In the genomic region with DNA sequence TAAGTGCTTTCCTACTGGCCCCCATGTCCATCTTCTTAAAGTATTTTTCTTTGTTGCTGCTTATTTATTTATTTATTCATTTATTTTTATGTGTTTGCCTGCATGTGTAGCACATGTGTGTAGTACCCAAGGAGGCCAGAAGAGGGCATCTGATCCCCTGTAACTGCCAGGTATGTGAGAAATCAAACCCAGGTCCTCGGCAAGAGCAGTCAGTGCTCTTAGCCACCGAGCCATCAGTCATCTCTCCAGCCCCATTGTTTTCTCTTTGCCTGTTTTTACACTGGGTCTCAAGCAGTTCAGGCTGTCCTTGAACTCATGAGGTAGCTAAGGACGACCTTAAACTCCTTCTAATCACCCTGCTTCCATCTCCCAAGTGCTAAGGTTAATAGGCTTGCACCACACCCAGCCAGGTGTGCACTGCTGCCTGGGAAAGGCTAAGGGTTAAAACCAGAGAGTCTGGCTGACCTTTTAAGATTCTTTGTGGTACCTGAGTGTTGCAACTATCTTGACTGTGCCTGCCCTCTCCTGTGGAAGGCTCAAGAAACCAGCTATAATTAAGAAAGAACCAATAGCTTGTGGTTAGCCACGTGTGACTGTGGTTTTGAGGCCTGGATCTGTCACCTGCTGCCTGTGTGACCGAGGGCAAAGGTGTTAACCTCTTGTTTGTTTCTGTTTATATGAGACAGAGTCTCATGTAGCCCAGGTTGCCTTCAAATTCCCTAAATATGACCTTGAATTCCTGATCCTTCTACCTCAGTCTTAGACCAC, we compare ENCODE assay signal across 10 mouse cellular contexts. TPM values are rescaled to one million over a fixed set of nuclear protein-coding genes. Genes with fewer than 3 reads are reported as not detected.
A peak's percentile ranks its signal among the peaks of the same experiment; 100 is the strongest.
DNase-seq lines count a peak whose midpoint lies in the region; ATAC-seq and TF ChIP-seq lines count a peak whose summit lies in the region.
"Had no signal": no experiment of that assay in that cellular context is flagged by ENCODE, and none has a peak within 500 bp of the region (broad histone marks: within the 10 kb centered on the region; RNA-seq: fewer than 3 reads in every experiment).

No protein-coding gene starts in this region.

- no peak for DNase-seq in forebrain, postnatal 0 days
- no peak for DNase-seq in lung, adult 2 months
- DNase-seq in lung, postnatal 4 days: no peak
- no peak for DNase-seq in stomach, postnatal 0 days (ENCODE audit: low spot score)
- no peak for DNase-seq in adrenal gland, adult 18-20 months (ENCODE audit: low spot score in 2 of 2)
- no peak for DNase-seq in urinary bladder, adult 2 months (ENCODE audit: low spot score)

- ATAC-seq in forebrain, postnatal 0 days: no peak
- no peak for ATAC-seq in forebrain, embryonic 13.5 days
- ATAC-seq in granulocyte monocyte progenitor cell, adult 5-6 weeks (replicated peaks; ENCODE audit: poor library complexity, severe bottlenecking): peak; percentile 25
- ATAC-seq in stomach, postnatal 0 days (ENCODE audit: low FRiP score, low TSS enrichment): no peak; the same call in 1 of the 2 replicates

- no peak overlapping the region for H3K9ac ChIP-seq in forebrain, postnatal 0 days
- no peak overlapping the region for H3K9ac ChIP-seq in forebrain, embryonic 13.5 days
- no peak overlapping the region for H3K9ac ChIP-seq in stomach, postnatal 0 days (ENCODE audit: low read length)
- H3K9ac ChIP-seq: lung, embryonic 15.5 days had no signal

- TF ChIP-seq EP300 in stomach, postnatal 0 days (optimal IDR thresholded peaks at IDR 0.05): no peak

- peak; percentile 48 for TF ChIP-seq CTCF in forebrain, postnatal 0 days (IDR thresholded peaks at IDR 0.05; ENCODE audit: low read depth)
- peak; percentile 17; the same call in 1 of the 2 replicates for TF ChIP-seq CTCF in lung, adult 2 months (IDR thresholded peaks at IDR 0.05; ENCODE audit: insufficient read depth, low read length)
- TF ChIP-seq CTCF in stomach, postnatal 0 days (IDR thresholded peaks at IDR 0.05; ENCODE audit: low read depth): peak; percentile 60

- H3K27ac ChIP-seq in forebrain, postnatal 0 days (ENCODE audit: low read depth, low read length): no peak overlapping the region
- no peak overlapping the region for H3K27ac ChIP-seq in forebrain, embryonic 13.5 days
- no peak overlapping the region for H3K27ac ChIP-seq in stomach, postnatal 0 days (replicated peaks)
- H3K27ac ChIP-seq: lung, embryonic 15.5 days had no signal

- H3K27me3 ChIP-seq in forebrain, postnatal 0 days (ENCODE audit: insufficient read depth, low read length): no peaks in the 10 kb centered on the region
- no peaks in the 10 kb centered on the region for H3K27me3 ChIP-seq in forebrain, embryonic 13.5 days
- H3K27me3 ChIP-seq in stomach, postnatal 0 days (ENCODE audit: control insufficient read depth, insufficient read depth, low read length): no peaks in the 10 kb centered on the region
- H3K27me3 ChIP-seq: lung, embryonic 15.5 days had no signal

- 69% methylated on average over 5 of the region's 5 CpGs for WGBS in forebrain, postnatal 0 days
- 63% methylated on average over 5 of the region's 5 CpGs for WGBS in forebrain, embryonic 13.5 days
- WGBS in lung, adult 2 months: 61% methylated on average over 5 of the region's 5 CpGs
- 67% methylated on average over 5 of the region's 5 CpGs for WGBS in stomach, postnatal 0 days

- no peak overlapping the region for H3K4me2 ChIP-seq in forebrain, postnatal 0 days (ENCODE audit: low read depth)
- no peak overlapping the region for H3K4me2 ChIP-seq in forebrain, embryonic 13.5 days
- H3K4me2 ChIP-seq in stomach, postnatal 0 days (replicated peaks; ENCODE audit: low read depth): no peak overlapping the region
- H3K4me2 ChIP-seq: lung, embryonic 15.5 days had no signal

- H3K4me1 ChIP-seq in forebrain, postnatal 0 days (ENCODE audit: insufficient read depth): 0 out of 2 replicates have a peak, but pooled peaks cover 5% of the 10 kb centered on the region
- H3K4me1 ChIP-seq in forebrain, embryonic 13.5 days: no peaks in the 10 kb centered on the region
- H3K4me1 ChIP-seq in lung, adult 2 months (ENCODE audit: control insufficient read depth, insufficient read depth, low read length): peaks cover 6% of the 10 kb centered on the region
- no peaks in the 10 kb centered on the region for H3K4me1 ChIP-seq in stomach, postnatal 0 days (replicated peaks; ENCODE audit: control insufficient read depth, insufficient read depth)

- no peaks in the 10 kb centered on the region for H3K9me3 ChIP-seq in forebrain, postnatal 0 days (ENCODE audit: low read length)
- no peaks in the 10 kb centered on the region for H3K9me3 ChIP-seq in forebrain, embryonic 13.5 days (replicated peaks)
- H3K9me3 ChIP-seq in stomach, postnatal 0 days (ENCODE audit: control insufficient read depth, low read length): no peaks in the 10 kb centered on the region
- H3K9me3 ChIP-seq: lung, embryonic 15.5 days had no signal

- no peak for TF ChIP-seq POLR2A in lung, adult 2 months (IDR thresholded peaks at IDR 0.05; ENCODE audit: borderline replicate concordance, extremely low read depth, low read depth, low read length)

- H3K36me3 ChIP-seq in forebrain, postnatal 0 days (ENCODE audit: insufficient read depth): no peaks in the 10 kb centered on the region
- H3K36me3 ChIP-seq in forebrain, embryonic 13.5 days (ENCODE audit: poor library complexity, severe bottlenecking): no peaks in the 10 kb centered on the region
- no peaks in the 10 kb centered on the region for H3K36me3 ChIP-seq in stomach, postnatal 0 days (ENCODE audit: control insufficient read depth, insufficient read depth, low read length)
- H3K36me3 ChIP-seq: lung, embryonic 15.5 days had no signal

- no peak overlapping the region for H3K4me3 ChIP-seq in forebrain, postnatal 0 days (ENCODE audit: low read depth, low read length)
- no peak overlapping the region for H3K4me3 ChIP-seq in forebrain, embryonic 13.5 days
- no peak overlapping the region for H3K4me3 ChIP-seq in lung, adult 2 months (replicated peaks; ENCODE audit: extremely low read depth, low read depth, low read length)
- no peak overlapping the region for H3K4me3 ChIP-seq in stomach, postnatal 0 days (ENCODE audit: low read depth, low read length)
- H3K4me3 ChIP-seq: erythroblast, embryonic 14.5 days; lung, embryonic 15.5 days had no signal

RNA-seq across cellular contexts. Expression of a gene that starts 16.7 kb away (rescaled TPM):
- 225 and 226 TPM in 2 replicates for total RNA-seq in forebrain, postnatal 0 days (2014; rRNA removed)
- 94.9 and 105 TPM in 2 replicates for polyA plus RNA-seq in forebrain, postnatal 0 days (2015; fragmentation: Nextera tagmentation; extraction: Ambion mirVana)
- 137 and 156 TPM in 2 replicates for polyA plus RNA-seq in forebrain, embryonic 13.5 days (2015; fragmentation: Nextera tagmentation; extraction: Ambion mirVana)
- polyA plus RNA-seq in lung, adult 2 months (2012; rRNA removed): 98.6 and 131 TPM in 2 replicates
- total RNA-seq in granulocyte monocyte progenitor cell, adult 5-6 weeks (2014; fragmentation: Nextera tagmentation): 116 and 120 TPM in 2 replicates
- total RNA-seq in granulocyte monocyte progenitor cell, adult 5-6 weeks (2017): 60.2 and 65.5 TPM in 2 replicates
- polyA plus RNA-seq in stomach, postnatal 0 days (2015; fragmentation: Nextera tagmentation; extraction: Ambion mirVana): 67.1 and 70.8 TPM in 2 replicates
- total RNA-seq in adrenal gland, adult 18-20 months (2021): 100 to 1,000 TPM in 1 of 2 experiments, 10 to 100 TPM in 1; 89.9 to 101 TPM
- 107 and 120 TPM in 2 replicates for polyA plus RNA-seq in urinary bladder, adult 2 months (2012; rRNA removed)
